Mouse (Mus musculus) neutrophil, adult 5-6 weeks (primary cell): ENCODE data around the gene Tmeff1. TPM values are rescaled to one million over a fixed set of nuclear protein-coding genes. Genes with fewer than 3 reads are reported as not detected.
A peak's percentile ranks its signal among the peaks of the same experiment; 100 is the strongest.

Experiments
- ATAC-seq: fragments of 151-379, 151-347 bp; 2 replicates; pipeline ENCODE4 v1.8.0; 2017; ENCODE audit warnings: mild to moderate bottlenecking, moderate TSS enrichment; ENCODE audit not compliant: insufficient number of reproducible peaks, poor library complexity, low FRiP score, severe bottlenecking; ENCODE audit errors: extremely low read depth
- total RNA-seq: library from RNA; stranded (forward); fragments of 200-1000 nt; gene quantifications from 2 replicates; pipeline ENCODE4 v1.2.3, GENCODE M21; 2017

Tmeff1 gene
- 0.23 TPM in 1 of 2 replicates, not detected in the other for total RNA-seq

DNA sequence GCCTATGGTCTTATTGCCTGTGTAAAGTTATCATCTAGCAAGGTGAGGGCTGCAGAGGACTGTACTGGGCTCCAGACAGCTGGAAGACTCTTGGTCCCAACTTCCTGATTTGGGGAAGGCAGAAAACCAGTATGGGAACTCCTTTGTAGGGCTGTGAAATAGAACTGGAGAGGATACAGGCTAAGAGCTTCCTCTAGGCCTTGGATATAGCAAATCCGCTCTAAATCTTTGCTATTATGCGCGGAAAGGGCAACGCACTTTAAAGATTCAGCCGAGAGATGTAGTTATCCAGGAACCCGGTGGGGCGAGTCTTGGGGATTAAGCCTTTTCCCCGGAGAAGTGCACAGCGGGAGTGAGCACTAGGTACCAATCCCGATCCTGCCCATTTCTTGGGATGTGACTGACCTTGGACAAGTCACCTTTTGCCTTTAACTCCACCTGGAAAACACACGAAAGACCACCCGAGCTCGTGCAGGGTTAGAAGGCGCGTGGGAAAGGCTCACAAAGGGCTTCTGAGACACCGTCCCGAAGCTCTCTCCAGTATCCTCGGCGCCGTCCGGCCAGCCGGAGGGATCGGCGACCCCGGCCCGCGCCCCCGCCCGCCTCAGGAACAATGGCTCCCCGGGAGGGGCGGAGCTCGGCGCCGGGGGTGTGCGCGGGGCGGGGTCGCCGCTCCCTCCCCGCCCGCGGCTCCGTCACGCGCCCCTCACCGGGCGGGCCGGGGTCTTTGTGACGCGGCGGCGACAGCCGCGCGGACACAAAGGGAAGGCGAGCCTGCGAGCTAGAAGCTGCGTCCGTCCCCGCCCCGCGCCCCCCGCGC lies at the start of gene Tmeff1:
Tmeff1 (plus strand) TSS at position 754 of the 820 bp plus-strand sequence.
- ATAC-seq, result no peak

- ATAC-seq, result no peak
These were observed 48.7 kb upstream of the Tmeff1 start for GRCm38 (mm10) chr4:48536275-48536674.

- ATAC-seq, result no peak
These were observed 48.0 kb upstream of the Tmeff1 start for GRCm38 (mm10) chr4:48537024-48537423.

DNA sequence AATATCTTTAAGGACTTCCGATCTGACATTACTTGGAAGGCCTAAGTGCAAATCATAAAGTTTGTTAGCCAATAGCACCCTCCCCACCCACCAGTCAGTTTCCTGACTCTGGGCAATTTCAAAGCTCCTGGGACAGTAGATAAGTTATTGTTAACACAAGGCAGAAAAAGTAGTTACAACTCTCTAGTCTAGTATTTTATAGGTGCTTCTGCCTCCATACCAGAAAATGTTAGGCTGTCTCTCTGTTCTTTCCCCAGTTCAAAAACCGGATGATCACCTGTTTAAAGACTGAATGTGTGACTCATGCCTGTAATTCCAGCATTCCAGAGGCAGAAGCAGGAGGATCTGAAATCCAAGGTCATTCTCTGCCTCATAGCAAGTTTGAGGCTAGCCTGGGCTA lies 46.4 kb upstream of the Tmeff1 start:
- no peak for ATAC-seq

GRCm38 (mm10) chr4:48539841-48540575 lies 45.0 kb upstream of the Tmeff1 start, which contains the start of gene Msantd3:
Gene Msantd3 (plus strand): TSS chr4:48539935.
- ATAC-seq, result no peak

GRCm38 (mm10) chr4:48540576-48541111 lies 44.3 kb upstream of the Tmeff1 start:
- ATAC-seq, result no peak

DNA sequence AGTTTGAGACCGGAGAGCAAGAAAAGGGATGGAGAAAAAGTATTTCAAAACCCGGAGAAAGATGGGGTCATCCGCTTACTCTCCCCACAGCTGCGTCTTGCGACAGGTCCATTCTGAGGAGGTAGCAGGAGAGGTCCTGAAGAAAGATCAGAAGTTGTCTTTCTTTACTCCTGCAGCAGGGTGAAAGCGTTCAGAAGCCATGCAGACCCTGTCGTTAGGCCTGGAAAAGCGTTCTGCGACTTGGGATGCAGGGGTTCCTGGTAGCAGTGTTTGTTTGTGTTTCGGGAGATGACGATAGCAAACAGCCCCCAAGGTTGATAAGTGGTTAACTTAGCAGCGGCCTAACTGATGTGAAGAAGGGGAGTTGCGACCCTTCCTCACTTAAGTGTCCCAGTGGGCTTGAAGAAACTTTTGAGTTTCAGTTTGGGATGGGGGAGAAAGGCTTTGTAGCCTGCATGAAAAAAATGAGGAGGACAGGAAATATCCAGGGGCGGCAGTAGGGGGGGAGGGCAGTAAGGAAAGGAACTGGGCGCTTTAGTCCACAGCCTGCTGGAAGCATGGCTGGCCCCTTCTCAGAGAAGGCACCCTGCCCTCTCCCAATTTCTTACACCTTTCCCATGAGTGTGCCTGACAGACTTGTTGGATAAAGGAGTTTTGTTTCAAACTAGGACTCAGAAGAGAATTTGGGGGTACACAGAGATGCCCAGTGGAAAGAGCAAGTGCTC lies 43.3 kb upstream of the Tmeff1 start:
- no peak for ATAC-seq

- no peak for ATAC-seq
These were observed 42.6 kb upstream of the Tmeff1 start for GRCm38 (mm10) chr4:48542351-48542750.

GRCm38 (mm10) chr4:48543071-48543865 lies 41.7 kb upstream of the Tmeff1 start:
- no peak for ATAC-seq

DNA sequence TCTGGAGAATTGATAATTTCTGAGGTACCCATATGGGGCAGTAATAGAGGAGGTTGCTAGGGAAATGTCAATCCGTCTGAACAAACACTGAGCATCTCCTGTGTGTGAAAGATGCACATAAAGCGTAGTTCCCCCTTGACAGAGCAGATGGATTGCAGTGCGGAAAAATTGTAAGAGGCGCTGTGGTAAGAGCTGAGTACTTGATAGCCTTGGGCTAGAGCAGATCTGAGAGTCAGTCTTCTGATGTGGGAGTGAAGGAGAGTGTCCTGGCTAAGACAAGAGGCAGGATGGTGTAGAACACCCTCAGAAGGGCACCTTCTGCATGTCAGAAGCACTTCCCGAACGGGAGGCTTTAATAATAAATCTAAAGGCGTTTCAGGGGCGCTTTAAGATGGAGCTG lies 40.8 kb upstream of the Tmeff1 start:
- no peak for ATAC-seq

DNA sequence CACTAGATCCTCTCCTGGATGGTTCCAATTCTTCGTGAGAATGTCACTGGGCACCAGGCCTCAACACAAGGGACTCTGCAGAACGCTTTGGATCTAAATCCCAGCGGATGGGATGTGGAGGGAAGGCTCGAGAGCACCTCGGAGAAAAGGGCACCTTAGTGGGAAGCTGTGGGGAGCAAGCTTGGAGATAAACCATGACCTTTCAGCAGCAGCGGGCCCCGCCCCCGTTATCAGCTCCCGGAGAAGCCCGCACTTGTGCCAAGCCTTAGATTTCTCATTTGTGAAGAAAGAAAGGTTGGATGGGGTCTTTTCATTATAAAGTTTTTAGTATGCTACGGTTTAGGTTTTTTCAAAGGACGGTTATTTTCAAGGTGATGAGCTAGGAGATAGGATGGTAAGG lies 39.0 kb upstream of the Tmeff1 start:
- no peak for ATAC-seq

GRCm38 (mm10) chr4:48546568-48547496 lies 38.1 kb upstream of the Tmeff1 start:
- ATAC-seq, result no peak

DNA sequence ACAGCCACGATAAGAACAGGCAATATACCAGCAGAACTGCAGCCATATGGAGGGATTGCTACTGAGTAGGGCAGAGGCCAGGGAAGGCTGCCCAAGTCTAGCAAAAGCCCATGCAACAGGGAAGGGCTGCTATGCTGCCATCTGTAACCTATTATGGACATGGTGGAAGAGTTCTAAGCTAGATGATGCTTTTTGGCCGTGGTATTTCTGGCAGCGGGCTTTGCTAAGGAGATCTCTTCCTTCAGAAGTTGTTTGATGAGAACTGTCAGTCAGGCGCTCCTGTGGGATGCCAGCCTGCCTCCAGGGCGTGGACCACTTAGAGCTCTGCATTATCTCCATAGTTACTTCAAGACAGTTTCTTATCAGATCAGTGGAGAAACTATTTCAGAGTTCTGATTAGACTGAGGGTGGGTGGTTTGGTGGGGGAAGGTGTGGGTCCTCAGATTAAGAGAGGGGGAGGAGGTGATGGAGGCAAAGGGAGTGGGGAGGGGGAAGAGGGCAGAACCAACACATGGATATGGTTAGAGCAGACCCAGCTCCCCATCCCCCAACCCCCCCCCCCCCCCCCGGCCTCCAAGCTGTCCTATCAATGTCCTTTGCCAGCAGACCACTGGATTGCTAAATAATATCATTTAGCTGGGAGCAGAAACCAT lies 36.5 kb upstream of the Tmeff1 start:
- ATAC-seq, result no peak

GRCm38 (mm10) chr4:48549661-48550060 lies 35.3 kb upstream of the Tmeff1 start:
- no peak for ATAC-seq

DNA sequence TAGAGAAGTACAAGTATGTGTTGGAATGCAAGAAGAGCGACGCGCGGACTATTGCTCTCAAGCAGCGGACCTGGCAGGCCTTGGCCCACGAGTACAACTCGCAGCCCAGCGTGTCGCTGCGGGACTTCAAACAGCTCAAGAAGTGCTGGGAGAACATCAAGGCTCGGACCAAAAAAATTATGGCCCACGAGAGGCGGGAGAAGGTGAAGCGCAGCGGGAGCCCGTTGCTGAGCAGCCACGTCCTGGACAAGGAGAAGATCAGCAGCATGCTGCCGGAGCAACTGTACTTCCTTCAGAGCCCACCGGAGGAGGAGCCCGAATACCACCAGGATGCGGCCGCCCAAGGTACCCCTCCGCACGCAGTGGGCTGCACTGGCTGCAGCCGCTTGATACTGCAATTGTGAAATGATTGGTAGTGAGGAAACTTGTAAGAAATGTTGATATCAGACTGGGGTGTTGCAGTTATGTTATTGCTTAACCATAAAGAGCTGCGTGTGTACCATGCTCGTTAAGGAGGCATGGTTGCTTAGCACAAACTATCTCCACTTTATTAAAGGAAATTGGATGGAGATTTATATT lies 32.4 kb upstream of the Tmeff1 start:
- ATAC-seq, result no peak

DNA sequence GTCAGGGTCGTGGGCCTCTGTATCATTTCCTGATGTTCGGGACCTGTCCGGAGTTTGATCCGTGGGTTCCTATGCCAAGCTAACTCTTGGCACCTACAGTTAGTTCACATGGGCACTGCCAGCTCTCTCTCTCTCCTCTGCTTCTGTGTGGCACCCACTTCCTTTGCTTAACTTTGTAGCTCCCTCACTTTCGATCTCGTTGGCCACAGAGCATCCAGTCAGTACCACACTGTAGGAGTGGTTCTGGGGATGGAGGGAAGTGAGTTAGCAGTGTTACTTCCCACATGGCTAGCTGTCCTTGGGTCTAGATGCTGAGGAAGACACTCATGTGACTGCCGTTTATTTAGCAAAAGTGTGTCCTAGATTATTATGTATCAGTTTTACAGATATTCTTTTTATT lies 30.8 kb upstream of the Tmeff1 start:
- ATAC-seq, result no peak

GRCm38 (mm10) chr4:48555729-48556128 lies 29.2 kb upstream of the Tmeff1 start:
- peak; percentile 59; the same call in 1 of the 2 replicates for ATAC-seq
